29 mouse cellular contexts compared by ENCODE assay signal in genomic region chr12:99897846-99898245, GRCm38 (mm10). TPM values are rescaled to one million over a fixed set of nuclear protein-coding genes. Genes with fewer than 3 reads are reported as not detected.
"Had no signal": no experiment of that assay in that cellular context is flagged by ENCODE, and none has a peak within 500 bp of the region (broad histone marks: within the 10 kb centered on the region; RNA-seq: fewer than 3 reads in every experiment).

No protein-coding gene starts in this region.

- DNase-seq: cerebellum, adult 2 months; cerebellum, adult 8-10 months; cerebellum, adult 9-10 months; cerebellum, adult 9-11 months; cerebellum, postnatal 14 days; cerebellum, postnatal 25 days; cerebellum, postnatal 36 days; embryo, embryonic 11 days; forebrain, postnatal 0 days; gastrocnemius, adult 2 months; gastrocnemius, postnatal 10 days; gastrocnemius, postnatal 14 days; gastrocnemius, postnatal 25 days; gastrocnemius, postnatal 36 days; heart, adult 18-20 months; heart, adult 2 months had no signal

- H3K9ac ChIP-seq: embryonic facial prominence, embryonic 12.5 days; embryonic facial prominence, embryonic 13.5 days; embryonic facial prominence, embryonic 15.5 days; forebrain, embryonic 12.5 days; forebrain, embryonic 13.5 days; forebrain, embryonic 15.5 days; forebrain, postnatal 0 days had no signal

- H3K27me3 ChIP-seq: embryonic facial prominence, embryonic 12.5 days; embryonic facial prominence, embryonic 13.5 days; embryonic facial prominence, embryonic 15.5 days; forebrain, embryonic 12.5 days; forebrain, embryonic 13.5 days; forebrain, embryonic 15.5 days had no signal

- H3K9me3 ChIP-seq: embryonic facial prominence, embryonic 10.5 days; embryonic facial prominence, embryonic 12.5 days; embryonic facial prominence, embryonic 13.5 days; embryonic facial prominence, embryonic 15.5 days; forebrain, embryonic 10.5 days; forebrain, embryonic 12.5 days; forebrain, embryonic 13.5 days; forebrain, embryonic 15.5 days had no signal

- ATAC-seq: forebrain, embryonic 13.5 days; forebrain, embryonic 14.5 days; forebrain, embryonic 15.5 days; forebrain, embryonic 16.5 days; forebrain, postnatal 0 days had no signal

- H3K4me1 ChIP-seq: embryonic facial prominence, embryonic 10.5 days; embryonic facial prominence, embryonic 12.5 days; embryonic facial prominence, embryonic 13.5 days; embryonic facial prominence, embryonic 15.5 days; forebrain, embryonic 12.5 days; forebrain, embryonic 13.5 days had no signal

- H3K27ac ChIP-seq: embryonic facial prominence, embryonic 10.5 days; embryonic facial prominence, embryonic 12.5 days; embryonic facial prominence, embryonic 13.5 days; embryonic facial prominence, embryonic 15.5 days; forebrain, embryonic 10.5 days; forebrain, embryonic 12.5 days; forebrain, embryonic 13.5 days; forebrain, embryonic 15.5 days; gastrocnemius, adult 2 months; heart, adult 2 months had no signal

- H3K4me2 ChIP-seq: embryonic facial prominence, embryonic 12.5 days; embryonic facial prominence, embryonic 13.5 days; embryonic facial prominence, embryonic 15.5 days; forebrain, embryonic 12.5 days; forebrain, embryonic 13.5 days; forebrain, embryonic 15.5 days had no signal

- H3K4me3 ChIP-seq: embryonic facial prominence, embryonic 10.5 days; embryonic facial prominence, embryonic 12.5 days; embryonic facial prominence, embryonic 13.5 days; embryonic facial prominence, embryonic 15.5 days; erythroblast, embryonic 14.5 days; forebrain, embryonic 10.5 days; forebrain, embryonic 12.5 days; forebrain, embryonic 13.5 days; forebrain, embryonic 15.5 days; gastrocnemius, adult 2 months; heart, adult 2 months had no signal

RNA-seq across cellular contexts. Expression of gene Efcab11, which starts 13.6 kb away (rescaled TPM):
- total RNA-seq: gastrocnemius, adult 18-20 months; gastrocnemius, adult 2 months; gastrocnemius, adult 8-10 months; gastrocnemius, postnatal 25 days; gastrocnemius, postnatal 36 days; heart, adult 18-20 months had no signal
